ENCODE assay signal across 13 mouse cellular contexts in genomic region chr7:104059215-104059614, GRCm38 (mm10). TPM values are rescaled to one million over a fixed set of nuclear protein-coding genes. Genes with fewer than 3 reads are reported as not detected.
"Had no signal": no experiment of that assay in that cellular context is flagged by ENCODE, and none has a peak within 500 bp of the region (broad histone marks: within the 10 kb centered on the region; RNA-seq: fewer than 3 reads in every experiment).

No protein-coding gene starts in this region.

- ATAC-seq: midbrain, embryonic 16.5 days had no signal

- DNase-seq: lung, adult 18-20 months; lung, embryonic 14.5 days; lung, postnatal 10 days; lung, postnatal 4 days; midbrain, embryonic 14.5 days; right cerebral cortex, postnatal 14 days; spleen, adult 18-20 months; thymus, adult 18-20 months; thymus, postnatal 14 days; thymus, postnatal 36 days had no signal

RNA-seq across cellular contexts. Expression of gene 4930516K23Rik, which starts 2.0 kb away (rescaled TPM):
- total RNA-seq: megakaryocyte-erythroid progenitor cell, adult 5-6 weeks; neutrophil, adult 5-6 weeks had no signal

RNA-seq across cellular contexts. Expression of gene Olfr642, which starts 6.7 kb away (rescaled TPM):
- total RNA-seq: megakaryocyte-erythroid progenitor cell, adult 5-6 weeks; neutrophil, adult 5-6 weeks had no signal

RNA-seq across cellular contexts. Expression of gene Olfr644, which starts 12.5 kb away (rescaled TPM):
- total RNA-seq: megakaryocyte-erythroid progenitor cell, adult 5-6 weeks; neutrophil, adult 5-6 weeks had no signal

RNA-seq across cellular contexts. Expression of gene Olfr641, which starts 24.0 kb away (rescaled TPM):
- total RNA-seq: megakaryocyte-erythroid progenitor cell, adult 5-6 weeks; neutrophil, adult 5-6 weeks had no signal

RNA-seq across cellular contexts. Expression of gene Olfr645, which starts 26.1 kb away (rescaled TPM):
- total RNA-seq: megakaryocyte-erythroid progenitor cell, adult 5-6 weeks; neutrophil, adult 5-6 weeks had no signal
